Mouse (Mus musculus) limb, embryonic 14.5 days (tissue): ENCODE data around the gene Steap1. TPM values are rescaled to one million over a fixed set of nuclear protein-coding genes. Genes with fewer than 3 reads are reported as not detected.

Experiments
- ATAC-seq: fragments of 200-750 bp; cut with Nextera tagmentation; 2 replicates; pipeline ENCODE4 v1.8.0; 2017; ENCODE audit warnings: low read depth, moderate number of reproducible peaks, moderate TSS enrichment; ENCODE audit not compliant: low FRiP score
- DNase-seq: peaks from one replicate; pipeline ENCODE4 v3.0.0-alpha.2; 2015; ENCODE audit warnings: low spot score
- H3K27ac ChIP-seq: fragments of 300-500 bp; sonication (generic); replicated peaks from 2 replicates; pipeline ENCODE4 v1.5.1; 2014; ENCODE audit warnings: low read depth, mild to moderate bottlenecking, low read length, moderate library complexity, mixed read lengths
- H3K27me3 ChIP-seq: fragments of 300-500 bp; sonication (generic); 2 replicates; pipeline ENCODE4 v1.6.1; 2014; ENCODE audit warnings: low read length, mixed read lengths; ENCODE audit not compliant: control insufficient read depth, insufficient read depth
- H3K36me3 ChIP-seq: fragments of 300-500 bp; sonication (generic); 2 replicates; pipeline ENCODE4 v1.6.1; 2014; ENCODE audit warnings: mild to moderate bottlenecking, low read length, moderate library complexity, mixed read lengths; ENCODE audit not compliant: control insufficient read depth, insufficient read depth
- H3K4me1 ChIP-seq: fragments of 300-500 bp; sonication (generic); 2 replicates; pipeline ENCODE4 v1.6.1; 2014; ENCODE audit warnings: antibody characterized with exemption, low read length, mixed read lengths; ENCODE audit not compliant: control insufficient read depth, insufficient read depth
- H3K4me2 ChIP-seq: fragments of 300-500 bp; sonication (generic); replicated peaks from 2 replicates; pipeline ENCODE4 v1.6.1; 2014; ENCODE audit warnings: low read depth, mild to moderate bottlenecking, low read length, moderate library complexity; ENCODE audit not compliant: severe bottlenecking
- H3K4me3 ChIP-seq: fragments of 300-500 bp; sonication (generic); replicated peaks from 2 replicates; pipeline ENCODE4 v1.5.1; 2014; ENCODE audit warnings: low read length
- H3K9ac ChIP-seq: fragments of 300-500 bp; sonication (generic); 2 replicates; pipeline ENCODE4 v1.6.1; 2014; ENCODE audit warnings: mild to moderate bottlenecking, low read depth, low read length, moderate library complexity; ENCODE audit not compliant: severe bottlenecking
- H3K9me3 ChIP-seq: fragments of 300-500 bp; sonication (generic); 2 replicates; pipeline ENCODE4 v1.6.1; 2016; ENCODE audit warnings: low read length; ENCODE audit not compliant: control insufficient read depth
- POLR2A ChIP-seq: fragments of 200-500 bp; IDR thresholded peaks from 2 replicates; pipeline ENCODE4 v1.8.0; 2012; ENCODE audit warnings: inconsistent platforms, mild to moderate bottlenecking, moderate library complexity, borderline replicate concordance; ENCODE audit not compliant: insufficient read depth, insufficient read length; ENCODE audit errors: extremely low read depth
- WGBS: fragments of 180-500 bp; shearing (Covaris S2); extraction: QIAGEN DNeasy Blood & Tissue Kit; methylation state at CpG from one replicate; pipeline ENCODE4 v1.1.7; 2014; 5-methylcytosine and 5-hydroxymethylcytosine counted together
- polyA plus RNA-seq, 2 experiments: library from polyadenylated mRNA; depleted of rRNA in 1 of 2; stranded (reverse) in 1 of 2; unstranded in 1 of 2; fragments of >200 nt; fragmentation: Nextera tagmentation in 1 of 2; extraction: Ambion mirVana in 1 of 2; gene quantifications; 2 replicates each; pipeline versions ENCODE4 v1.2.1 to v1.2.3; 2012 to 2014

Steap1 gene
- polyA plus RNA-seq, 2 experiments, result 3.6 to 4.7 TPM

DNA sequence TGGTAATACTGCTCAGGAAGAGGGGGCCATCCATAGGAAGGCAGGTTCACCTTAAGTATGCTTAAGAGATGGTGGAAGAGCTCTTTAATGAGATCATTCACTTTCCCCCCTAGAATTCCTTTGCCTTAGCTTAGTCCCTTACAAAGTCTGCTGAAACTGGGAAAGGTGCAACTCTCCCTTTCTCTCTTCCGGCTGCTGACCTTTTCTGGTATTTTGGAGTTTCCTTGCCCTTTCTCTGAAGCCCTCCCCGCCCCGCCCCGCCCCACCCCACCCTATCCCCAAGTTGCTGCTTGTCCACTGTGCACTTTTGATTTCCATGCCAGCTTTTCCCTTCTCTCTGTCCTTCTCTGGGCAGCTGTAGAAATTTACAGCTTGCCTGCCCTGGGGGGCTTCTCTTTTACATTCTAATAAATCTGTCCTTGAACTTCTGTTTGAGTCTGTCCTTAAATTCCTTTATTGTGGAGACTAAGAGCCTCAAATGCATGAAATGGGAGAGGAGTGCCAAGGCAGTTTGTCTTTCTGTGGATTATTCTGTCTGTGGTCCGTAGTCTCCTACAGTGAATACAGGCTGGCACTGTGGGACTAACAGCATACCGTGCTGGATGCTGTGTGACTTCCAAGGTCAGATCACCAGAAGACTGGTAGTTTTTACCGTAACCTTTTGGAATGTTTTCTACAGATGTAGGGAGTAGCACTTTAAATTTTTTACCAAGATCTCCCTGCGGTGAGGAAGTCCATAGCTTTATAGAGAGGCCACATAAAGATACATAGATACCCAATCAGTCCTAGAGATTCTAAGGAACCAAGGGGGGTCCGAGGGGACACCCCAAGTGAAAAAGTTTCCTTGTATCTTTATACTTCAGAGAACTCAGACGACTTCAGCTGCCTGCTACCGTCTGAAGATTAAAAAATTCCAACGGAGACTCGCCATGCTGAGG, 41.5 kb downstream of the Steap1 start:
- TF ChIP-seq POLR2A, result no peak
- no peak for DNase-seq

DNA sequence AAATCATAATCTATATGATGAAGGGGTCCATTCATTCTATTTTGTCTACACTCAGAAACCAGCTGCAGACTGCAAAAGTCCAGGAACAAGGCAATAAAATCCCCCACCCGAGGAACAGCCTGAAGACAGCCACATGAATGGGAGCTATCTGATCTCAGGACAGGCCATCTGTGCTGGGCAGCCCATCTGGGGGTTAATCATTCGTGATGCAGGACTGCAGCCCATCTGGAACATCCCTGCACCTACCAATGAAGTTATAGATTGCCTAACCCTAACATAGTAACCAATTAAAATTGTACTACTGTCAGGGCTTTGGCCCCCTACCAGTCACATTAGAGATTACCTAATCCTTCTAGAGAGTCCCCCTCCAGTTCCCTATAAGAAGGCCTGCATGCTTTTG, 44.1 kb downstream of the Steap1 start:
- TF ChIP-seq POLR2A, result no peak

More for the DNA sequence above, 41.5 kb downstream of the Steap1 start:
- H3K27ac ChIP-seq, result no peak overlapping the region
- peaks cover 6% of the 10 kb centered on the region; the same call in 1 of the 2 replicates for H3K4me1 ChIP-seq
- ATAC-seq, result no peak
- H3K9me3 ChIP-seq, result no peaks in the 10 kb centered on the region
- peak overlapping the region; percentile 20; the same call in 1 of the 2 replicates for H3K4me2 ChIP-seq
- H3K36me3 ChIP-seq, result no peaks in the 10 kb centered on the region
- no peak overlapping the region for H3K9ac ChIP-seq
- WGBS, result 27% methylated on average over 13 of the region's 13 CpGs
- H3K27me3 ChIP-seq, result no peaks in the 10 kb centered on the region
- 0 out of 2 replicates have a peak overlapping the region, but pooled peaks have one; percentile 3 for H3K4me3 ChIP-seq

DNA sequence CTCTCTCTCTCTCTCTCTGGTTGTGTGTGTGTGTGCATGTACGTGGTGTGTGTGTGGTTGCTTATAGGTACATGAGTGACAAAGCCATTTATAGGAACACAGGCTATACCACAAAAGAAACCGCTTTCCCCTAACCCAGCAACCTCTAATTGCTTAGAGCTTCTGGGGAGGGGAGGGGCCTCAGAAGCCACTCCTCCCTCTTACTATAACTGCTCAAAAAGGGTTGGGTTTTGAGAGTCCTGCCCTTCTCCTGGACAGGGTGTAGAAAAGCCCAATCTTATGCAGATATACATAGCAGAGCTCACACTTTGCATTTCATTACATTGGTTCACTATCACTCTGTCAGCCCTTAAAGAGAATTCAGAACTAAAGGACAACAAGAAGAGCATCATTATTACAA, 48.7 kb downstream of the Steap1 start:
- Histone ChIP-seq H3K4me1 (no peaks in the 10 kb centered on the region), H3K27me3 (no peaks in the 10 kb centered on the region), H3K9me3 (no peaks in the 10 kb centered on the region), H3K9ac (no peak overlapping the region), H3K27ac (no peak overlapping the region), H3K4me3 (no peak overlapping the region), H3K4me2 (no peak overlapping the region), H3K36me3 (no peaks in the 10 kb centered on the region)
- no peak for TF ChIP-seq POLR2A
- DNase-seq (no peak), ATAC-seq (no peak)
- WGBS, result 81% methylated on average over 2 of the region's 2 CpGs

More for the DNA sequence above, 44.1 kb downstream of the Steap1 start:
- Histone ChIP-seq H3K27me3 (no peaks in the 10 kb centered on the region), H3K4me2 (no peak overlapping the region), H3K36me3 (no peaks in the 10 kb centered on the region), H3K4me1 (peaks cover 6% of the 10 kb centered on the region; the same call in 1 of the 2 replicates), H3K4me3 (no peak overlapping the region), H3K9me3 (no peaks in the 10 kb centered on the region), H3K27ac (no peak overlapping the region), H3K9ac (no peak overlapping the region)
- no peak for ATAC-seq
- no peak for DNase-seq
- 23% methylated on average over 2 of the region's 2 CpGs for whole genome bisulfite sequencing

DNA sequence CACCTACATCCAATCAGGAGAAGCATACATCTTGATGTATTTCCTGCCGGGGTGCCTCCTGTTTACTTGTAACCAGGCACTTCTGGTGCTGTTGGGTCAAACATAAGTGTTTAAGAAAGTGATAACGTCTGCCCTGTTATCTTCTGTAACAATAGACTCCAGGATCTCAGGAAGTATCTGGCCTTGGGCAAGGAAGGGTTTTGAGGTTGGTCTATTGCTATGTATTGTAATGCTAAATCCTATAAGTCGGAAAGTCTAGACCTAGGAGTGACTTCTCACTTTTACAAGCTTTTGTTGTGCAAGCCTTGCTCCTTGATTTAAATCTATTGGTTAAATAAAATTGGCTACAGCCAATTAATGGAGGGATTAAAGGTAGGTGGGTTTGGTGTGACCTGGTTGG, 50.3 kb downstream of the Steap1 start:
- WGBS, result 63% methylated on average over 3 of the region's 3 CpGs
- Histone ChIP-seq H3K4me1 (no peaks in the 10 kb centered on the region), H3K9ac (no peak overlapping the region), H3K27me3 (no peaks in the 10 kb centered on the region), H3K9me3 (no peaks in the 10 kb centered on the region), H3K27ac (no peak overlapping the region), H3K4me3 (no peak overlapping the region), H3K4me2 (no peak overlapping the region), H3K36me3 (no peaks in the 10 kb centered on the region)
- ATAC-seq, result no peak
- DNase-seq, result no peak
- no peak for TF ChIP-seq POLR2A

DNA sequence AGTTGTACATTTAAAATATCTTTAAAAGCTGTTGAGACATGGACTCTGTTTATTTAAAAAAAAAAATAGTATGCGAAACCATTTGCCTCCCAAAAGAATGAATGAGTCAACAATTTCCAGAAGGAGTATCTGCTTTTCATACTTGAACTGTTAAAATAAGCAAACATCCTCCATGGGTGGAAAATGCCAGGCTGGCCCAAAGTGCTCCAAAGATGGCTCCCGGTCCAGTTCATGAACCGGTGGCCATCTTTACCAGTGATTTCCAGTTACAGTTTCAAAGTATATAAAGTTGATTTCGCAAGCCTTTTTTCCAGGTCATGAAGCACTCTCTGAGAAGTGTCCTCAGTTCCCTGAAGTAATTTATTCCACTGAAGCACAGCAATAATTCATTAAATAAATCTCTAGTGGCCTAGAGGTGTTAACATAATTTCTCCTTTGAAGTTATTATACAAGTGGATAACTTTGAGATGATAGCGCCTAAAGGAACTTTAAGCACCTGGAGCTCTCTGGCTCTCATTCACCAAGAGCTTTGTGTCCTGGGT, 53.7 kb downstream of the Steap1 start:
- Histone ChIP-seq H3K9ac (no peak overlapping the region), H3K4me1 (0 out of 2 replicates have a peak, but pooled peaks cover 7% of the 10 kb centered on the region), H3K36me3 (no peaks in the 10 kb centered on the region), H3K4me3 (no peak overlapping the region), H3K27ac (no peak overlapping the region), H3K27me3 (no peaks in the 10 kb centered on the region), H3K9me3 (no peaks in the 10 kb centered on the region), H3K4me2 (no peak overlapping the region)
- TF ChIP-seq POLR2A, result no peak
- WGBS, result 88% methylated on average over 5 of the region's 5 CpGs
- DNase-seq, result no peak
- no peak for ATAC-seq
